Mouse (Mus musculus) hindbrain, postnatal 0 days (tissue): ENCODE results near the gene Pgap1. TPM values are rescaled to one million over a fixed set of nuclear protein-coding genes. Genes with fewer than 3 reads are reported as not detected.

Source experiments
- ATAC-seq: fragments of 200-750 bp; cut with Nextera tagmentation; 2 replicates; pipeline ENCODE4 v1.8.0; 2017; ENCODE audit warnings: mild to moderate bottlenecking, moderate TSS enrichment, moderate library complexity
- DNase-seq: peaks from one replicate; pipeline ENCODE4 v3.0.0-alpha.2; 2015; ENCODE audit warnings: low spot score
- H3K27ac ChIP-seq: fragments of 300-500 bp; sonication (generic); 2 replicates; pipeline ENCODE4 v1.5.1; 2014; ENCODE audit warnings: mild to moderate bottlenecking
- H3K27me3 ChIP-seq: fragments of 300-500 bp; sonication (generic); 2 replicates; pipeline ENCODE4 v1.6.1; 2014; ENCODE audit warnings: low read length, mixed read lengths; ENCODE audit not compliant: insufficient read depth
- H3K36me3 ChIP-seq: fragments of 300-500 bp; sonication (generic); 2 replicates; pipeline ENCODE4 v1.6.1; 2014; ENCODE audit warnings: low read length, mixed read lengths; ENCODE audit not compliant: insufficient read depth
- H3K4me1 ChIP-seq: fragments of 300-500 bp; sonication (generic); 2 replicates; pipeline ENCODE4 v1.6.1; 2014; ENCODE audit warnings: antibody characterized with exemption, low read length, mixed read lengths; ENCODE audit not compliant: insufficient read depth
- H3K4me2 ChIP-seq: fragments of 300-500 bp; sonication (generic); 2 replicates; pipeline ENCODE4 v1.6.1; 2014; ENCODE audit warnings: low read depth, mild to moderate bottlenecking, low read length, moderate library complexity, mixed read lengths
- H3K4me3 ChIP-seq: fragments of 300-500 bp; sonication (generic); 2 replicates; pipeline ENCODE4 v1.5.1; 2014; ENCODE audit warnings: low read length
- H3K9ac ChIP-seq: fragments of 300-500 bp; sonication (generic); replicated peaks from 2 replicates; pipeline ENCODE4 v1.6.1; 2014; ENCODE audit warnings: mild to moderate bottlenecking, low read length, moderate library complexity, mixed read lengths
- H3K9me3 ChIP-seq: fragments of 300-500 bp; sonication (generic); 2 replicates; pipeline ENCODE4 v1.6.1; 2016; ENCODE audit warnings: low read length, mixed read lengths
- CTCF ChIP-seq: IDR thresholded peaks from 2 replicates; pipeline ENCODE4 v1.5.1; 2016; ENCODE audit warnings: antibody characterized with exemption, control low read depth, low read depth
- WGBS: fragments of 180-500 bp; shearing (Covaris S2); extraction: QIAGEN DNeasy Blood & Tissue Kit; methylation state at CpG from one replicate; pipeline ENCODE4 v1.1.7; 2014; 5-methylcytosine and 5-hydroxymethylcytosine counted together
- polyA plus RNA-seq: library from polyadenylated mRNA; unstranded; fragments of >200 nt; fragmentation: Nextera tagmentation; extraction: Ambion mirVana; gene quantifications from 2 replicates; pipeline ENCODE4 v1.2.1, GENCODE M21; 2015
- total RNA-seq: library from RNA; depleted of rRNA; stranded (reverse); fragments of >200 nt; gene quantifications from 2 replicates; pipeline ENCODE4 v1.2.3, GENCODE M21; 2014

The Pgap1 gene
- total and polyA plus RNA-seq, 2 experiments from 2014 or later, result 20.6 to 108 TPM

GRCm38 (mm10) chr1:54531170-54531569 is 26.3 kb downstream of the Pgap1 start:
- Histone ChIP-seq H3K36me3 (peaks cover 25% of the 10 kb centered on the region; the same call in 1 of the 2 replicates), H3K27me3 (no peaks in the 10 kb centered on the region), H3K4me1 (no peaks in the 10 kb centered on the region), H3K9ac (no peak overlapping the region), H3K4me3 (no peak overlapping the region), H3K27ac (no peak overlapping the region), H3K9me3 (no peaks in the 10 kb centered on the region), H3K4me2 (no peak overlapping the region)
- 74% methylated on average over 6 of the region's 6 CpGs for WGBS
- TF ChIP-seq CTCF, result no peak
- ATAC-seq (no peak), DNase-seq (no peak)

DNA sequence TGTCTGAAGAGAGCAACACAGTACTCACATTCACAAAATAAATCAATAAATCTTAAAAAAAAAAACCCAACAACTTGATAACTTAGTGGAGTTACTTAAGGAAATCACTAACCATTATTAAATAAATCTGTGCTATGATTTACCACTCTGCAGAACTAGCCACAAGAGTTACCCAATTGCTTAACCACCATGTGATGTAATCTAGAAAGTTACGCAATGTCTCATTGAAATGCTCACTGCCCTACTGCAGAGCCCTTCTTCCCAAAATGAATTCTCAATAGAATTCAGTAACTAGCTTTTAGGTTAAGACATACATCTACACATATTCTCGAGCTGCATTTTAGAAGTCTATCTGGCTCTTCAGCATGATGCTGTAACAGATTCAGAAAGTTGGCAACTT is 33.8 kb downstream of the Pgap1 start:
- TF ChIP-seq CTCF, result no peak
- H3K36me3 ChIP-seq, result peaks cover 14% of the 10 kb centered on the region; the same call in 1 of the 2 replicates

GRCm38 (mm10) chr1:54520062-54520577 is 37.4 kb downstream of the Pgap1 start:
- ATAC-seq (no peak), DNase-seq (no peak)
- Histone ChIP-seq H3K4me1 (no peaks in the 10 kb centered on the region), H3K9me3 (no peaks in the 10 kb centered on the region), H3K4me3 (no peak overlapping the region), H3K27ac (no peak overlapping the region), H3K9ac (no peak overlapping the region), H3K4me2 (no peak overlapping the region), H3K36me3 (peaks cover 4% of the 10 kb centered on the region; the same call in 1 of the 2 replicates), H3K27me3 (no peaks in the 10 kb centered on the region)
- no peak for TF ChIP-seq CTCF
- 91% methylated on average over 5 of the region's 5 CpGs for WGBS

More for the DNA sequence above, 33.8 kb downstream of the Pgap1 start:
- H3K27ac ChIP-seq, result no peak overlapping the region
- DNase-seq (no peak), ATAC-seq (no peak)
- H3K4me1 ChIP-seq, result no peaks in the 10 kb centered on the region
- H3K9ac ChIP-seq, result no peak overlapping the region
- 94% methylated on average over 2 of the region's 2 CpGs for WGBS
- no peaks in the 10 kb centered on the region for H3K27me3 ChIP-seq
- H3K9me3 ChIP-seq, result no peaks in the 10 kb centered on the region
- no peak overlapping the region for H3K4me3 ChIP-seq
- no peak overlapping the region for H3K4me2 ChIP-seq

DNA sequence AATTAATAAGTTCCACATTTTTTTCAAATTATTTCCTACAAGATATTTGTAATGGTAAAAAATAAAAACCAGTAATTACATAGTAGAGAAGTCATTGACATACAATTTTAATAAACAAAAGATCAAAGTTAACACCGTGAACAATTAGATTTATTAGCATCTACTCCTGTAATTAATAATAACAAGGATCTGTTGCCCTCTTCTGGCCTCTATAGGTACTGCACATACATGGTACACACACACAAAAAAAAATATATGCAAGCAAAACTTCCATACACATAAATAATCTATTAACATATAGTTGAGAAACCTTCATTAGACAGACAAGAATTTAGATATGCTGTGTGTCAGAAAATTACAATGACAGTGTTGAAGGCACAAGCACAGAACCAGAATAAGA is 43.6 kb downstream of the Pgap1 start:
- 85% methylated on average over 1 of the region's 1 CpGs for WGBS
- Histone ChIP-seq H3K9me3 (no peaks in the 10 kb centered on the region), H3K4me1 (no peaks in the 10 kb centered on the region), H3K27me3 (no peaks in the 10 kb centered on the region), H3K4me2 (no peak overlapping the region), H3K36me3 (no peaks in the 10 kb centered on the region), H3K4me3 (no peak overlapping the region), H3K27ac (no peak overlapping the region), H3K9ac (no peak overlapping the region)
- DNase-seq (peak; percentile 31), ATAC-seq (no peak)
- TF ChIP-seq CTCF, result peak; percentile 46

- peaks cover 18% of the 10 kb centered on the region; the same call in 1 of the 2 replicates for H3K36me3 ChIP-seq
Observed at GRCm38 (mm10) chr1:54498496-54498895, 59.0 kb downstream of the Pgap1 start.

DNA sequence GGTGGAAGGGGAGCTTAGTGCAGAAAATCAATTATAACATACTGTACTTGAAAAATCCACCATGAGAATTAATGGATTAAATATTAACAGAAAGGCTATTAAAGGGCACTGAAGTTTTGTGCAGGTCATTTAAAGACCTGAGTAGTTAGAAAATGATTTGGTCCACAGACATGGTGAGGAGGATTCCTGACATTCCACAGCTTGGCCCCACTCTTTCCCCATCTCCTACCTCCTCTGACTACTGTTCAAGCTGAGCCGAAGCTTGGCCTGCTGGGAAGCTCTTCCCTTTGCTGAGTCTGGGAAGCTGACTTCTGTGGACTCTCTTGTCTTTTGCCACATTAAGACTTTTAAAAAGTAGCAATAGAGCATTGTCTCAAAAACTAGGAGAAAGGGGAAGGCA is 61.2 kb downstream of the Pgap1 start:
- ATAC-seq (no peak), DNase-seq (no peak)
- peaks cover 31% of the 10 kb centered on the region for H3K36me3 ChIP-seq
- no peak overlapping the region for H3K4me3 ChIP-seq
- 82% methylated on average over 1 of the region's 1 CpGs for WGBS
- TF ChIP-seq CTCF, result no peak
- no peak overlapping the region for H3K9ac ChIP-seq
- no peaks in the 10 kb centered on the region for H3K4me1 ChIP-seq
- no peak overlapping the region for H3K27ac ChIP-seq
- H3K27me3 ChIP-seq, result no peaks in the 10 kb centered on the region
- H3K4me2 ChIP-seq, result no peak overlapping the region
- no peaks in the 10 kb centered on the region for H3K9me3 ChIP-seq

More at GRCm38 (mm10) chr1:54498496-54498895, 59.0 kb downstream of the Pgap1 start:
- Histone ChIP-seq H3K4me2 (no peak overlapping the region), H3K9me3 (no peaks in the 10 kb centered on the region), H3K27me3 (no peaks in the 10 kb centered on the region), H3K9ac (no peak overlapping the region), H3K27ac (no peak overlapping the region), H3K4me3 (no peak overlapping the region), H3K4me1 (no peaks in the 10 kb centered on the region)
- TF ChIP-seq CTCF, result no peak
- no peak for ATAC-seq
- 85% methylated on average over 2 of the region's 2 CpGs for WGBS
- no peak for DNase-seq

- no peak for ATAC-seq
- Histone ChIP-seq H3K4me1 (no peaks in the 10 kb centered on the region), H3K36me3 (peaks cover 19% of the 10 kb centered on the region), H3K4me2 (no peak overlapping the region), H3K27me3 (no peaks in the 10 kb centered on the region), H3K27ac (no peak overlapping the region), H3K4me3 (no peak overlapping the region), H3K9me3 (no peaks in the 10 kb centered on the region), H3K9ac (no peak overlapping the region)
- DNase-seq, result no peak
- WGBS, result 98% methylated on average over 3 of the region's 3 CpGs
- no peak for TF ChIP-seq CTCF
Observed at GRCm38 (mm10) chr1:54493496-54493895, 64.0 kb downstream of the Pgap1 start.
